Mouse (Mus musculus): ENCODE results near the gene Tmem72. TPM values are rescaled to one million over a fixed set of nuclear protein-coding genes. Genes with fewer than 3 reads are reported as not detected.

Gene Tmem72
- polyA plus RNA-seq, 1 experiment from 2014 or later: 0.01 TPM

GRCm38 (mm10) chr6:116647763-116648162, 69.0 kb downstream of the Tmem72 start:
- peak; percentile 29 for ATAC-seq
- TF ChIP-seq CTCF (IDR thresholded peaks at IDR 0.05) (no peak), EP300 (IDR thresholded peaks at IDR 0.05) (peak; percentile 62)
- DNase-seq (ENCODE audit: low spot score): peak; percentile 51
- Histone ChIP-seq H3K27ac (ENCODE audit: low read length) (0 out of 2 replicates have a peak overlapping the region, but pooled peaks have one; percentile 38), H3K9ac (replicated peaks; ENCODE audit: low read depth) (no peak overlapping the region), H3K4me1 (ENCODE audit: insufficient read depth, low read depth, low read length) (peaks cover 19% of the 10 kb centered on the region; the same call in 1 of the 2 replicates), H3K27me3 (replicated peaks; ENCODE audit: insufficient read depth, low read length) (no peaks in the 10 kb centered on the region), H3K9me3 (ENCODE audit: low read length) (no peaks in the 10 kb centered on the region), H3K36me3 (ENCODE audit: insufficient read depth, low read length) (no peaks in the 10 kb centered on the region), H3K4me3 (ENCODE audit: low read depth, low read length) (no peak overlapping the region), H3K4me2 (replicated peaks; ENCODE audit: low read depth, low read length) (no peak overlapping the region)
- WGBS: 57% methylated on average over 12 of the region's 12 CpGs

- no peak overlapping the region for H3K4me2 ChIP-seq (replicated peaks; ENCODE audit: low read depth, low read length)
- ATAC-seq (peak; percentile 90), DNase-seq (ENCODE audit: low spot score) (peak; percentile 87)
- H3K4me1 ChIP-seq (ENCODE audit: insufficient read depth, low read depth, low read length): peaks cover 11% of the 10 kb centered on the region; the same call in 1 of the 2 replicates
- WGBS: 31% methylated on average over 3 of the region's 3 CpGs
- no peaks in the 10 kb centered on the region for H3K9me3 ChIP-seq (ENCODE audit: low read length)
- H3K27me3 ChIP-seq (replicated peaks; ENCODE audit: insufficient read depth, low read length): no peaks in the 10 kb centered on the region
- H3K9ac ChIP-seq (replicated peaks; ENCODE audit: low read depth): no peak overlapping the region
- peak; percentile 97 for TF ChIP-seq EP300 (IDR thresholded peaks at IDR 0.05)
- TF ChIP-seq CTCF (IDR thresholded peaks at IDR 0.05): no peak
- H3K27ac ChIP-seq (ENCODE audit: low read length): peak overlapping the region; percentile 62
- no peaks in the 10 kb centered on the region for H3K36me3 ChIP-seq (ENCODE audit: insufficient read depth, low read length)
- H3K4me3 ChIP-seq (ENCODE audit: low read depth, low read length): no peak overlapping the region
Measured at GRCm38 (mm10) chr6:116644335-116644734, 72.4 kb downstream of the Tmem72 start.

- Histone ChIP-seq H3K4me1 (ENCODE audit: insufficient read depth, low read depth, low read length) (peaks cover 15% of the 10 kb centered on the region; the same call in 1 of the 2 replicates), H3K27ac (ENCODE audit: low read length) (peak overlapping the region; percentile 61), H3K4me3 (ENCODE audit: low read depth, low read length) (no peak overlapping the region), H3K4me2 (replicated peaks; ENCODE audit: low read depth, low read length) (no peak overlapping the region), H3K9me3 (ENCODE audit: low read length) (no peaks in the 10 kb centered on the region), H3K36me3 (ENCODE audit: insufficient read depth, low read length) (no peaks in the 10 kb centered on the region), H3K9ac (replicated peaks; ENCODE audit: low read depth) (no peak overlapping the region), H3K27me3 (replicated peaks; ENCODE audit: insufficient read depth, low read length) (no peaks in the 10 kb centered on the region)
- ATAC-seq (peak; percentile 29), DNase-seq (ENCODE audit: low spot score) (peak; percentile 22)
- 40% methylated on average over 4 of the region's 4 CpGs for WGBS
- TF ChIP-seq EP300 (IDR thresholded peaks at IDR 0.05) (no peak), CTCF (IDR thresholded peaks at IDR 0.05) (no peak)
Measured at GRCm38 (mm10) chr6:116643881-116644280, 72.8 kb downstream of the Tmem72 start.

- H3K36me3 ChIP-seq (ENCODE audit: insufficient read depth, low read length): no peaks in the 10 kb centered on the region
- no peaks in the 10 kb centered on the region for H3K27me3 ChIP-seq (replicated peaks; ENCODE audit: insufficient read depth, low read length)
- peaks cover 12% of the 10 kb centered on the region; the same call in 1 of the 2 replicates for H3K4me1 ChIP-seq (ENCODE audit: insufficient read depth, low read depth, low read length)
- DNase-seq (ENCODE audit: low spot score) (no peak), ATAC-seq (no peak)
- peak overlapping the region; percentile 61; the same call in 1 of the 2 replicates for H3K27ac ChIP-seq (ENCODE audit: low read length)
- no peak overlapping the region for H3K4me3 ChIP-seq (ENCODE audit: low read depth, low read length)
- H3K9me3 ChIP-seq (ENCODE audit: low read length): no peaks in the 10 kb centered on the region
- WGBS: 81% methylated on average over 11 of the region's 11 CpGs
- TF ChIP-seq EP300 (IDR thresholded peaks at IDR 0.05) (no peak), CTCF (IDR thresholded peaks at IDR 0.05) (no peak)
- H3K9ac ChIP-seq (replicated peaks; ENCODE audit: low read depth): no peak overlapping the region
- H3K4me2 ChIP-seq (replicated peaks; ENCODE audit: low read depth, low read length): no peak overlapping the region
Measured at GRCm38 (mm10) chr6:116642942-116643341, 73.8 kb downstream of the Tmem72 start.

GRCm38 (mm10) chr6:116639663-116640062, 77.0 kb downstream of the Tmem72 start:
- no peak overlapping the region for H3K4me3 ChIP-seq (ENCODE audit: low read depth, low read length)
- H3K9me3 ChIP-seq (ENCODE audit: low read length): no peaks in the 10 kb centered on the region
- peaks cover 18% of the 10 kb centered on the region; the same call in 1 of the 2 replicates for H3K4me1 ChIP-seq (ENCODE audit: insufficient read depth, low read depth, low read length)
- H3K36me3 ChIP-seq (ENCODE audit: insufficient read depth, low read length): no peaks in the 10 kb centered on the region
- DNase-seq (ENCODE audit: low spot score) (peak; percentile 68), ATAC-seq (peak; percentile 17)
- 34% methylated on average over 2 of the region's 2 CpGs for WGBS
- peak overlapping the region; percentile 82 for H3K27ac ChIP-seq (ENCODE audit: low read length)
- no peaks in the 10 kb centered on the region for H3K27me3 ChIP-seq (replicated peaks; ENCODE audit: insufficient read depth, low read length)
- H3K4me2 ChIP-seq (replicated peaks; ENCODE audit: low read depth, low read length): no peak overlapping the region
- H3K9ac ChIP-seq (replicated peaks; ENCODE audit: low read depth): no peak overlapping the region
- TF ChIP-seq CTCF (IDR thresholded peaks at IDR 0.05) (0 out of 2 replicates have a peak, but pooled peaks have one; percentile 15), EP300 (IDR thresholded peaks at IDR 0.05) (peak; percentile 96)

- Histone ChIP-seq H3K4me1 (ENCODE audit: insufficient read depth, low read depth, low read length) (peaks cover 22% of the 10 kb centered on the region; the same call in 1 of the 2 replicates), H3K27me3 (replicated peaks; ENCODE audit: insufficient read depth, low read length) (no peaks in the 10 kb centered on the region), H3K9ac (replicated peaks; ENCODE audit: low read depth) (no peak overlapping the region), H3K9me3 (ENCODE audit: low read length) (no peaks in the 10 kb centered on the region), H3K4me3 (ENCODE audit: low read depth, low read length) (no peak overlapping the region), H3K27ac (ENCODE audit: low read length) (peak overlapping the region; percentile 82), H3K36me3 (ENCODE audit: insufficient read depth, low read length) (no peaks in the 10 kb centered on the region), H3K4me2 (replicated peaks; ENCODE audit: low read depth, low read length) (no peak overlapping the region)
- ATAC-seq (no peak), DNase-seq (ENCODE audit: low spot score) (no peak)
- 79% methylated on average over 2 of the region's 2 CpGs for WGBS
- no peak for TF ChIP-seq CTCF (IDR thresholded peaks at IDR 0.05)
- TF ChIP-seq EP300 (IDR thresholded peaks at IDR 0.05): no peak
Measured at GRCm38 (mm10) chr6:116638871-116639270, 77.8 kb downstream of the Tmem72 start.
